Mouse (Mus musculus) heart, postnatal 0 days (tissue): Measurements from ENCODE around the gene Arhgef11. TPM values are rescaled to one million over a fixed set of nuclear protein-coding genes. Genes with fewer than 3 reads are reported as not detected.

Source experiments
- ATAC-seq: fragments of 200-750 bp; cut with Nextera tagmentation; 2 replicates; pipeline ENCODE4 v1.8.0; 2017; ENCODE audit warnings: low read depth, moderate number of reproducible peaks, moderate library complexity; ENCODE audit not compliant: insufficient read depth
- DNase-seq: peaks from one replicate; pipeline ENCODE4 v3.0.0-alpha.2; 2016; ENCODE audit warnings: low spot score
- H3K27ac ChIP-seq: fragments of 300-500 bp; sonication (generic); 2 replicates; pipeline ENCODE4 v1.5.1; 2014; ENCODE audit warnings: low read depth, mild to moderate bottlenecking
- H3K27me3 ChIP-seq: fragments of 300-500 bp; sonication (generic); 2 replicates; pipeline ENCODE4 v1.6.1; 2014; ENCODE audit warnings: low read length, mixed read lengths; ENCODE audit not compliant: control insufficient read depth, insufficient read depth
- H3K36me3 ChIP-seq: fragments of 300-500 bp; sonication (generic); replicated peaks from 2 replicates; pipeline ENCODE4 v1.6.1; 2014; ENCODE audit warnings: low read length, mixed read lengths; ENCODE audit not compliant: control insufficient read depth, insufficient read depth
- H3K4me1 ChIP-seq: fragments of 300-500 bp; sonication (generic); 2 replicates; pipeline ENCODE4 v1.6.1; 2014; ENCODE audit warnings: antibody characterized with exemption; ENCODE audit not compliant: control insufficient read depth, insufficient read depth
- H3K4me2 ChIP-seq: fragments of 300-500 bp; sonication (generic); 2 replicates; pipeline ENCODE4 v1.6.1; 2014; ENCODE audit warnings: low read depth, mild to moderate bottlenecking, low read length, moderate library complexity
- H3K4me3 ChIP-seq: fragments of 300-500 bp; sonication (generic); 2 replicates; pipeline ENCODE4 v1.5.1; 2014; ENCODE audit warnings: low read depth, low read length
- H3K9ac ChIP-seq: fragments of 300-500 bp; sonication (generic); replicated peaks from 2 replicates; pipeline ENCODE4 v1.6.1; 2014; ENCODE audit warnings: low read depth, low read length, mixed read lengths
- H3K9me3 ChIP-seq: fragments of 300-500 bp; sonication (generic); replicated peaks from 2 replicates; pipeline ENCODE4 v1.6.1; 2016; ENCODE audit warnings: low read length; ENCODE audit not compliant: control insufficient read depth
- CTCF ChIP-seq: IDR thresholded peaks from 2 replicates; pipeline ENCODE4 v1.5.1; 2016; ENCODE audit warnings: antibody characterized with exemption, control low read depth, low read depth
- EP300 ChIP-seq: IDR thresholded peaks from 2 replicates; pipeline ENCODE4 v1.6.1; 2016; ENCODE audit warnings: antibody characterized with exemption, low read depth
- WGBS: fragments of 180-500 bp; shearing (Covaris S2); extraction: QIAGEN DNeasy Blood & Tissue Kit; methylation state at CpG from one replicate; pipeline ENCODE4 v1.1.7; 2014; 5-methylcytosine and 5-hydroxymethylcytosine counted together
- polyA plus RNA-seq: library from polyadenylated mRNA; unstranded; fragments of >200 nt; fragmentation: Nextera tagmentation; extraction: Ambion mirVana; gene quantifications from 2 replicates; pipeline ENCODE4 v1.2.1, GENCODE M21; 2015
- total RNA-seq: library from RNA; depleted of rRNA; stranded (reverse); fragments of >200 nt; gene quantifications from 2 replicates; pipeline ENCODE4 v1.2.3, GENCODE M21; 2014; ENCODE audit warnings: low replicate concordance

Gene Arhgef11
- total and polyA plus RNA-seq, 2 experiments from 2014 or later, result 5.3 to 29.9 TPM

- H3K4me2 ChIP-seq, result peak overlapping the region; percentile 79; the same call in 1 of the 2 replicates
These were observed 1.0 kb upstream of the Arhgef11 start for GRCm38 (mm10) chr3:87616354-87616753.

GRCm38 (mm10) chr3:87617811-87618130 is 412 bp downstream of the Arhgef11 start:
- no peak for TF ChIP-seq CTCF
- no peaks in the 10 kb centered on the region for H3K9me3 ChIP-seq
- 1% methylated on average over 6 of the region's 6 CpGs for WGBS
- H3K4me2 ChIP-seq, result peak overlapping the region; percentile 79
- DNase-seq, result no peak
- H3K36me3 ChIP-seq, result no peaks in the 10 kb centered on the region
- H3K4me3 ChIP-seq, result peak overlapping the region; percentile 87
- H3K27ac ChIP-seq, result peak overlapping the region; percentile 92
- H3K27me3 ChIP-seq, result no peaks in the 10 kb centered on the region
- peak overlapping the region; percentile 89 for H3K9ac ChIP-seq
- ATAC-seq, result no peak
- H3K4me1 ChIP-seq, result peaks cover 23% of the 10 kb centered on the region

More at GRCm38 (mm10) chr3:87616354-87616753, 1.0 kb upstream of the Arhgef11 start:
- Histone ChIP-seq H3K9me3 (no peaks in the 10 kb centered on the region), H3K27ac (0 out of 2 replicates have a peak overlapping the region, but pooled peaks have one; percentile 92), H3K4me1 (peaks cover 23% of the 10 kb centered on the region), H3K36me3 (no peaks in the 10 kb centered on the region), H3K9ac (0 out of 2 replicates have a peak overlapping the region, but pooled peaks have one; percentile 89), H3K4me3 (no peak overlapping the region), H3K27me3 (no peaks in the 10 kb centered on the region)
- ATAC-seq (no peak), DNase-seq (no peak)
- WGBS, result 62% methylated on average over 4 of the region's 4 CpGs
- TF ChIP-seq EP300, result no peak
- TF ChIP-seq CTCF, result no peak

- peak overlapping the region; percentile 89 for H3K9ac ChIP-seq
- ATAC-seq (no peak), DNase-seq (no peak)
- H3K4me2 ChIP-seq, result peak overlapping the region; percentile 79
- peak overlapping the region; percentile 87 for H3K4me3 ChIP-seq
- WGBS, result 0% methylated on average over 3 of the region's 3 CpGs
- no peaks in the 10 kb centered on the region for H3K9me3 ChIP-seq
- peaks cover 25% of the 10 kb centered on the region for H3K4me1 ChIP-seq
- no peaks in the 10 kb centered on the region for H3K27me3 ChIP-seq
- peak overlapping the region; percentile 92; the same call in 1 of the 2 replicates for H3K27ac ChIP-seq
- TF ChIP-seq EP300, result no peak
- H3K36me3 ChIP-seq, result no peaks in the 10 kb centered on the region
These were observed 881 bp downstream of the Arhgef11 start for GRCm38 (mm10) chr3:87618240-87618639.

GRCm38 (mm10) chr3:87618981-87619710 is 1.8 kb downstream of the Arhgef11 start:
- no peak overlapping the region for H3K27ac ChIP-seq
- ATAC-seq (no peak), DNase-seq (no peak)
- no peaks in the 10 kb centered on the region for H3K27me3 ChIP-seq
- H3K36me3 ChIP-seq, result no peaks in the 10 kb centered on the region
- WGBS, result 31% methylated on average over 5 of the region's 5 CpGs
- H3K4me2 ChIP-seq, result peak overlapping the region; percentile 79
- peak overlapping the region; percentile 89 for H3K9ac ChIP-seq
- H3K9me3 ChIP-seq, result no peaks in the 10 kb centered on the region
- no peak for TF ChIP-seq EP300
- no peak for TF ChIP-seq CTCF
- peak overlapping the region; percentile 87 for H3K4me3 ChIP-seq
- H3K4me1 ChIP-seq, result peaks cover 27% of the 10 kb centered on the region

- Histone ChIP-seq H3K4me3 (peak overlapping the region; percentile 87), H3K27ac (no peak overlapping the region), H3K36me3 (no peaks in the 10 kb centered on the region), H3K9me3 (no peaks in the 10 kb centered on the region), H3K9ac (no peak overlapping the region; the same call in 1 of the 2 replicates), H3K27me3 (no peaks in the 10 kb centered on the region), H3K4me1 (peaks cover 27% of the 10 kb centered on the region), H3K4me2 (peak overlapping the region; percentile 79)
- WGBS, result 43% methylated on average over 7 of the region's 7 CpGs
- TF ChIP-seq CTCF (no peak), EP300 (no peak)
- no peak for ATAC-seq
- no peak for DNase-seq
These were observed 3.0 kb downstream of the Arhgef11 start for GRCm38 (mm10) chr3:87620218-87620891.
